Mouse (Mus musculus): ENCODE data around the gene 2410004B18Rik.

2410004B18Rik gene

DNA sequence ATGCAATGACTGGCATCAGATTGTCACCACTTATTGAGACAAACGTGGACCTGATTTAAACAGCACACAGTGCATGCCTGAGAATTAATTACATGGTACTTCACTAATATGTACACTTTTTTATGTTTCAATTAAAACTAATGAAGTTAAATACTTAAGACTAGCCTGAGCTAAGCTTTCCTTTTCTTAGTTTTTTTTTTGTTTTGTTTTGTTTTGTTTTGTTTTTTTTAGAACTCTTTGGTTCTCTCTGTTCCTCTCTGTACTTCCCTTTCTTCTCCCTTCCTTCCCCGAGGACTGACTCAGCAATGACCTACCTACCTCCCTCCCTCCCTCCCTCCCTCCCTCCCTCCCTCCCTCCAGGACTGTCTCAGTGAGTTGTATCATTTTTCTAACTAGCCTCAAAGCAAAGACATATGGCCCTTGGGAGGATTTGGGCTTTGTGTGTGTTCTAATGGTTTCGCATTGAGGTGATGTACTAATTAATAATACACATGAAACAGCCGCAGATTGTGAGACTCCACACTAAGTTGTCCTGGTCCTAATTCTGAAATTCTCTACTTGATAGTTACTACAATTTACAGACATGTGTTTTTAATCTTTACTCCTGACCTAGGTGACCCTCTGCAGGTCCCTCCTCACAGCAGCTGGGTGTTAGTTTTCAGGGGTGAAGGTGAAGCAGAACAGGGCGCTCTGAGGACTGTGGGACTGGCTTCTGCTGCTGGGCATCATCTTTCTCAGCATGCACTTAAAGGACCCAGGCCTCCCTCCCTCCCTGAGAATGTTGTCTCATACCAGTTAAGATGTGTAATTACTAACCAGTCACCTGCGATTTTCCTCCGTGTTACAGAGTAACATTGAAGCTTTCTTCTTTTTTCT, 8.1 kb upstream of the 2410004B18Rik start:
- DNase-seq (ENCODE audit: low read depth): peak; percentile 43

GRCm38 (mm10) chr3:145933845-145934244, 4.0 kb upstream of the 2410004B18Rik start:
- peak; percentile 76 for DNase-seq (ENCODE audit: low read depth)

- DNase-seq (ENCODE audit: low read depth): no peak
These were observed 863 bp downstream of the 2410004B18Rik start for GRCm38 (mm10) chr3:145938405-145939349.

DNA sequence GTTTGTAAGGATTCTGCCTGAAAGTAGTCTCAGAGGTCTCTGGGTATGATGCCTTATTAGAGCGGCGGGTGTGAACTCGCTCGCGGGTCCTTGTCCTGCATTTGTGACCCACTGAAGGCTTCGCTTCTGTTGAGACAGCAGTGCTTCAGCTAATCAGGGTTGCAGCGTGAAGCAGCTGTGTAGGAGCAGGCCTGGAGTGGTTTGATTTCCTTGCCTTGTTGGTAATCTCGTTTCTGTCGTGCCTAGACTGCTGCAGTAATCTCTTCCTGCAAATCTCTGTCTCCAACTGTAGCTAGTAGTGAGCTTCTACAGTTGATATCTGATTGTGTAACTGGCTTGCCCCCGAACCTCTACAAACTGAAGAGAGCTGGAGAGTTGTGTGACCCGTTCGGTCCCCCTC, 1.6 kb downstream of the 2410004B18Rik start:
- DNase-seq (ENCODE audit: low read depth): peak; percentile 69

DNA sequence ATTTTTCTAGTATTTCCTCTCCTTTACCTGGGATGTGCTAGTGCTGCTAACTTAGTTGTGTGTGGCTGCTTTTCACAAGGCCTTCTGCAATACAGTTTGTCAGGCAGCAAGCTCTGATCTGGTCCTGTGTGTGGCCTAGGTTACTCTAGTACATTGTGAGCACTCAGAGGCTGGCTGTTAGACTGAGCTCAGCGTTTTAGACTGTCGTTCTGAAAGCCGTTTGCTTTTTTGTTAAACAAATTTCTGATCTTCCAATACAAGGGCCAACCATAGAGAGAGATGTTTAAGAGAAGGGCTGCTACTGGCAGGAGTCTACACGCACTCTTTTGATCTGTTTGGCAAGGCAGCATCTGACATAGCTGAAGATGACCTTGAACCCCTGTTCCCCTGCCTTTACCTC, 2.2 kb downstream of the 2410004B18Rik start:
- no peak for DNase-seq (ENCODE audit: low read depth)

DNA sequence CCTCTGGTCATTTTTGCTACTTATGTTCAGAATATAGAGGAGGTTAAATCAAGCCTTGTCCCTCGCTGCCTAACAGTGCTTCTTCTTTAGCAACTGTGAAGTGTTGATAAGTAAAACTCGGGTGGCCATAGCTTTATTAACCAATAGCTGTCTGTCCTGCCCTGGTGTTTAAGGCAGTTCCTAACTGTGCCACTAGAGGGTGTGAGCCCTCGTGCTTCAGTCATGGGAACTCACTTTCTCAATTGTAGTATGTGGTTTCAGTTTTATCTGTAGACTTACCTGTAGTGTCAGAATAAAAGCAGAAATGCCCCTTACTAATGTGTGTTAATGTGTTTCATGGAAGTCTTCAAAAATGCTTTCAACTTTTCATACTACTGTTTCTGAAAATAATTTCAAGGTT, 4.2 kb downstream of the 2410004B18Rik start:
- peak; percentile 78 for DNase-seq (ENCODE audit: low read depth)

DNA sequence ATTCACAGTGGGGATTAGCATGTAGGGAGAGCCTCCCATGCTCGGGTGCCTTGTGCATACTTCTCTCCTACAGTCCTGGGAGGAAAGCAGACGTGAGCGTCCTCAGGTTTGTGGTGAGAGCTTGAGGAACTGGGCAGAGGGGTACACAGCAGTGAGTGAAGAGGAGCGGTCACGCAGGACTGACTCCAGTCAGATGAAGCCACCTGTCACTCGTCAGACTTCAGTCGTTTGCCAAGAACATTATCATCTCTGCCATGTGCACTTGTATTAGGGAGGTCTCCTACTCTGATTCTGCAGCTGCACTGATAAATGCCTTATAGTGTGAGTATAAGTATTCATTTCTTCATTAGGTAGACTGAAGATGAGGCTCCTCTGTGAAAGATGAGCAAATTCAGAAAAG, 6.5 kb downstream of the 2410004B18Rik start:
- DNase-seq (ENCODE audit: low read depth): no peak

GRCm38 (mm10) chr3:145945904-145946303, 8.1 kb downstream of the 2410004B18Rik start:
- DNase-seq (ENCODE audit: low read depth): no peak

GRCm38 (mm10) chr3:145946654-145947053, 8.8 kb downstream of the 2410004B18Rik start:
- DNase-seq (ENCODE audit: low read depth): no peak

- no peak for DNase-seq (ENCODE audit: low read depth)
These were observed 9.9 kb downstream of the 2410004B18Rik start for GRCm38 (mm10) chr3:145947539-145948204.

DNA sequence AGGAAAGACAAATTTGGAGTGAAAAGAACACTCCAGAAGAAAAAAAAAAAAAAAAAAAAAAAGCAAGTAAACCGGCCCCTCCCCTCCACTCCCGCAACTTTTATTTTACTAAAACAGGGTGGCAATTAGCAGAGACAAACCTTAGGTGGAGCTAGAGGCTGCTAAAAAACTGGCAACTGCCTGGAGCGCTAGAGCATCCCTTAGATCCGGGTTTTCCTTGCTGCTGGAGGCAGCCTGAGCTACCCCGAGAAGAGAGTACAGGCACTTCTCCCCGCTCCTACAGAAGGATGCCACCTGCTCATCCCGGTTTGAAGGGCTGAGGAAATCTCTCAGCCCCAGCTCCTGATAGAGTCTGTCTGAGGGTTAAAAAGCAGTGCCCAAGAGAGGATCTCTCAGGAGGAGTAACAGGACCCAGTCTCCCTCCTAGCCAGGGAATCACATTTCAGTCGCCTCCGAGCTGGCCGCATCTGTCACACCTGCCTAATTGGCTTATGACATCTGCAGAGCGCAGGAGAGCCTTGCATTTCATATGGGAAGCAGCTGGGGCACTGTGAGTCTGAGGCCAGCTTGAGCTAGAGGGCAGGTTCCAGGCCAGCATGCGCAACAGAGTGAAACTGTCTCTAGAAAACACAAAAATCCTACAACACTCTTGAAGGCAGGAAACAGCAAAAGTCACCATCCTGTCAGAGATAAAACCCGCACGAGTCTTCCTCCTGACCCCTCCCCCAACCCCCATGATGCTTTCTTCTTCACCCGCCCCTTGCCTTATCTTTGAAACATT, 12.4 kb downstream of the 2410004B18Rik start:
- DNase-seq (ENCODE audit: low read depth): peak; percentile 80

DNA sequence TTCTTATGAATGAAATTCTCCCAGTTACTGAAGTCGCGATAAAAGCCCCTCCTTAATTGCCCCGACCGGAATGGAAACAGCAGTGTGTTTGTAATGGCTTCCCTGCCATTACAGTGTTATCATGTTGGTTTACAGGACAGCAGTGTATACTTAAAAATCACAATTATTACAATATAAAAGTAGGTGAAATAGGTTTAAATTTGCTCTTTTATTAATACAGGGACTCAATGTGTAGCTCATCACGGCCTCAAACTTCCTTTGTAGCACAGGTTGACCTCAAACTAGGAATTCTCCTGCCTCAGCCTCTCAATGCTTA, 13.0 kb downstream of the 2410004B18Rik start:
- no peak for DNase-seq (ENCODE audit: low read depth)

- peak; percentile 69 for DNase-seq (ENCODE audit: low read depth)
These were observed 13.7 kb downstream of the 2410004B18Rik start for GRCm38 (mm10) chr3:145951287-145952165.

DNA sequence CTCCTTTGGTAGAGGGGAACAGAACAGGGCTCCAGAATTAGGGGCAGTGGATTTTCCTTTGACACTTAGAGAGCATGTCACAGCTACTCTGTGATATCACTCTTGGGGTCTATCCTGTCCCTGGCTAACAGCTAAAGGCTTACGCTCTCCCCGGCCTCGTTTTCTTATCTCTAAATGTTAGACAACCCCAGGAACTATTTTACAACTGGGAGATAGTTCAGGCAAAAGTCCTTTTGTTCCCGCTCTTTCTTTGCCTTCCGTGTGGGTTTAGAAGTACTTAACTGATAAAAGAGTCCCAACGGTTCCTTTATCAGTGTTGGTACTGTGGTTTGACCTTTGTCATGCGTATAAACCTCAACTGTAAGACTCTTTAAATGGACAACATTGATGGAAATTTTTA, 15.1 kb downstream of the 2410004B18Rik start:
- DNase-seq (ENCODE audit: low read depth): peak; percentile 86

DNA sequence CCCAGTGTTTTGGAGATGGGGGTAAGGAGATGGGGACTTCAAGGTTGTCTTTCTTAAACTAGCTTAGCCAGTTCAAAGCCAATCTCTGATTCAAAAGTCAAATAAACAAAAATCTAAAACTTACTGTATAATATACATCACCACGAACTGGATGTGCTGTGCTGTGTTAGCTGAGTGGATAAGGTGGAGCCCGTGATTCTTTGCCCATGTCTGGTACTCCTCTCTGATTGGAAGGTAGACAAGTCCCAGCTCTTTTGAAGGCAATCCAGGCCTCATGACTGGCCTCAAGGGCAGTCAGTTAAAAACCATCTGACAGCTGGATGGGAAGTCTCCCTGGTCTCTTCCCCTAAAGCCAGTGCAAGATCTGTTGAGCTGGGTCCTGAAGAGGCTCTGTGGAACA, 15.6 kb downstream of the 2410004B18Rik start:
- DNase-seq (ENCODE audit: low read depth): peak; percentile 63

- no peak for DNase-seq (ENCODE audit: low read depth)
These were observed 22.0 kb downstream of the 2410004B18Rik start for GRCm38 (mm10) chr3:145959824-145960223.

GRCm38 (mm10) chr3:145962411-145962810, 24.6 kb downstream of the 2410004B18Rik start:
- no peak for DNase-seq (ENCODE audit: low read depth)

GRCm38 (mm10) chr3:145963101-145964017, 25.5 kb downstream of the 2410004B18Rik start:
- DNase-seq (ENCODE audit: low read depth): no peak

GRCm38 (mm10) chr3:145964018-145964387, 26.2 kb downstream of the 2410004B18Rik start:
- DNase-seq (ENCODE audit: low read depth): peak; percentile 69
